Mouse (Mus musculus) lung, postnatal 25 days (tissue): ENCODE results near the gene Supt5.
"Not testable (repeated sequence)": the region's sequence is repeated elsewhere in the genome, so short reads cannot be mapped to it uniquely, and the experiment has no call there.

Experiments
- DNase-seq: peaks from one replicate; pipeline ENCODE4 v3.0.0; 2022; ENCODE audit warnings: low spot score

Gene Supt5

DNA sequence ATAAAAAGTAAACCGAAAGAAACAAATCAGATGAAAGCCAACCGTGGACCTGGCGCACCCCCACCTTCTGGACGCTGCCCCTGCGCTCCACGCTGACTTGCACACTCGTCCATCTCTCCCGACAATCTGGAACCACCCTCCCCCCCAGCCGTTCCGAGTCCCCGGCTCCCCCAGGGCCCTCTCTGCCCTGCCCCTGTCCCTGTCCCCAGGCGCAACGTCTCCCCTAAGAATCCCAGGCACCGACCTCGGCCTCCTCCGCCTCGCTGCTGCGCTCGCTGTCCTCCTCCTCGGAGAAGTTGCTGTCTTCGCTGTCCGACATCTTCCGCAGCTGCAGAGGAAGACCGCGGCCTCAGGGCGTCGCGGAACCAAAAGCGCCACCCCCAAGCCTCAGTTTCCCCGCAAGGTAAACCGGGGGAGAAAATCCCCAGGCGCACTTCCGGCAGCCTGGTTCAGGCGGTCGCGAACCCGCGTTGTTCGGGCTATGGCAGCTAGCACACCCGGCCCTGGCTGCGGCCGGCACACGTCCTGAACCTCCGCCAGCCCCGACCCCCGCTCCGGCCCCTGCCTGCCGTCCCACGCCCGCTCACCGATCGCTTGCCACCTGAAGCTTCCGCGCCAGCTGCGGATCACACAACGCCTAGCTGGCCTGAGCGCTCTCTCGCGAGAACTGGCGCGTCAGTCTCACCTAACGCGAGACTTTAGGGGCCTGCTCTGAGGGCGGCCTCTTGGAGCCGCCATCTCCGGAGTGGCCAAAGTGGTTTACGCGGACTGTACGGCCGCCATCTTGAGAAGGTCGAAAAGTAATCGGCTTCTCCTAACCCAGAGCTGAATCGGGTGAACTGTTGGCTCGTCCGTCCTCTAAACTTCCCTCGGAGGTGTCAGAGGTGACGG is at the start of gene Supt5:
Gene Supt5, minus strand, starts transcription at position 639 of the 891 bp plus-strand sequence.
- peak; percentile 99 for DNase-seq

- DNase-seq = not testable (repeated sequence)
These were observed 48.8 kb upstream of the Supt5 start for GRCm38 (mm10) chr7:28387384-28387783.

DNA sequence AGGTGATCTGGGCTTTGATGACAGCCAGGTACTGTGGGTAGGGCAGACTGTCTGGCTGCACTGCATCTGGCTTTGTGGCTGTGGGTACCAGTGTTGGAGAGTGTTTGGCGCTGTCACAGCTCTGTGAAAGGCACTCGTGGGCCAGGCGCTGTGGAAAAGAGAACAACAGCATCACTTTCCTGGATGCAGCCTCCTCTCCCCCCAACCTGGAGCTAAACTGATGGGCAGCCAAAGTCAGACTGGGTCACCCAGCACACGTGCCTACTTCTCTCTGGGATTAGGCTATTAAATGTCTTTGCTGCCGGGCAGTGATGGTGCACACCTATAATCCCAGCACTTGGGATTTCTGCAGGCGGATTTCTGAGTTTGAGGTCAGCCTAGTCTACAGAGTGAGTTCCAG is 48.3 kb upstream of the Supt5 start:
- not testable (repeated sequence) for DNase-seq

GRCm38 (mm10) chr7:28386462-28386861 is 47.9 kb upstream of the Supt5 start:
- peak; percentile 89 for DNase-seq

- peak; percentile 77 for DNase-seq
These were observed 47.5 kb upstream of the Supt5 start for GRCm38 (mm10) chr7:28386007-28386406.

DNA sequence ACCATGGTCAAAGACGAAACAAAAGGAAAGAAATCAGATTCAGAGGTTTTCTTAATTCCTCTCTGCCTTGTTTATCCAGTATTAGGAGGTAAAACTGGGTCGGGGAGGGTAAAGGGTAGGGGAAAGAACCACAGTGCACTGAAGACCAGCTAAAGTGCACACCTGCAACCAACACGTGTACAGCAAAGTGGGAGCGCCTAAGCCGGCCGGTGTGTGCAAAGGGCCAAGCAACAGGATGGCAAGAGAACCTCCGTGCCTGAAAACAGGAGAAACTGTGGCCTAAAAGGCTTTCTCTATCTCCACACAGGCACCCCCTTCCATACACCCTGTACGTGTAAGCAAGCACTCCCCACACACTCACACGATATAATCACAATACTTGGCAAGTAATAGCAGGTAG is 46.6 kb upstream of the Supt5 start:
- no peak for DNase-seq

- DNase-seq = peak; percentile 36
These were observed 45.6 kb upstream of the Supt5 start for GRCm38 (mm10) chr7:28384162-28384561.

- DNase-seq = no peak
These were observed 45.1 kb upstream of the Supt5 start for GRCm38 (mm10) chr7:28383606-28384005.

GRCm38 (mm10) chr7:28382981-28383396 is 44.4 kb upstream of the Supt5 start:
- peak; percentile 76 for DNase-seq

DNA sequence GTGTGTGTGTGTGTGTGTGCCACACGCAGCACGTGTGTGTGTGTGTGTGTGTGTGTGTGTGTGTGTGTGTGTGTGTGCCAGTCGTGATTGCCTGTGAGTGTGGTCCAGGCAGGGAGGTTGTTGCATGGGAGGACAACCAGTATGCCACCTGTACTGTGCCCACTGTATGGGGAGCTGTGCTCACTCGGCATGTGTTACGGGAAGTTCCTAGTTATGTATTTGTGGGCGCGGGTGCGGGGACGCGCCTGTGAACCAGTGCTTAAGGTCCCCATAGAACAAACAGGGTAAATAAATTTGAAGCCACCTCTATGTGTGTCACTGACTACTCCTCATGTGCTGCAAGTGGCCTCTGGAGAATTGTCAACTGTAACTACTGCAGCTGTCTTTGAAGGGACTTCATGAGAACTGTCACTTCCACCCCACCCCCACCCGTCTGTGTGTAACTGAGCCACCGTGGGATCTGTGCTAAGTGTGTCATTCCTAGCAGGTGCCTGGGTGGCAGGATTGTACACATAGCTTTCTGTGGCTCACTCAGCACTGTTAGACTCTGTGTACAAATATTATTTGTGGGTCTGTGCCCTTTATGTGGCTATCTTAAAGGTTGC is 43.9 kb upstream of the Supt5 start:
- no peak for DNase-seq

- DNase-seq = peak; percentile 96
These were observed 43.4 kb upstream of the Supt5 start for GRCm38 (mm10) chr7:28381938-28382337.

GRCm38 (mm10) chr7:28381017-28381790 is 42.7 kb upstream of the Supt5 start:
- peak; percentile 93 for DNase-seq

DNA sequence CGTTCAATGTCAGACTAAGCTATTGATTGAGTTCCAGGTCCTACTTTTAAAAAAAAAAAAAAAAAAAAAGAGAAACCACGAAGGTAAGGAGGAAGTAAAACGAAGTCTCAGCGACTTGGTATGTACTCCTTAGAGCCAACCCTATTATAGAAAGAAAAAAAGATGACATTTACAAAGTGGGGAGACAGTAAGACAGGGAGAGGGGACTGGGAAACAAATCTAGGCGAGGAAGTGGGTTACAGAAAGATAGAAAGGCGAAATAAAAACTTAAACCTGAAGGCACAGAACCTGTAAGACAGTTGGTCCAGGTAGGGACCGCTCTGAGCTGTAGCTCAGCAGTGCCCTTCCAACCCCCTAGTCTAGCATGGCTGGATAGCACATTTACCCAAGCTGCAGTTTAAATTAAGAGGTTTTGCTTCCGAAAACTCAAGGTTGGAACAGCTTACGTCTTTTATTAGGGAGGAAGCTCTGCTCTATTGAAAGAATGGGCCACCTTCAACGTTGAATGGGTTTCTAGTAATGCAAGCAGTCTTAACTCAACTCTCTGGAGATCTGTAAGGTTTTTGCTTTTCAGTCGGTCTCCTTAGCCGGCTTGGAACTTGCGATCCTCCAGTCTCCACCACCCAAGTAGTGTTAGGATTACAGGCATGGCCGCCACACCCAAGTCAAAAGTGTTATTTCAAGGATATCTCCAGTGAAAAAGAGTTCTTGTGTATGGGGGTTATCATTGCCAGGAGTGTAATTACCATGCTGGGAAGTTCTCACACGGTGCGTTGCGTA is 41.9 kb upstream of the Supt5 start, which contains the start of gene Zfp36:
Gene Zfp36, minus strand, starts transcription at position 17 of the 780 bp plus-strand sequence.
- no peak for DNase-seq

DNA sequence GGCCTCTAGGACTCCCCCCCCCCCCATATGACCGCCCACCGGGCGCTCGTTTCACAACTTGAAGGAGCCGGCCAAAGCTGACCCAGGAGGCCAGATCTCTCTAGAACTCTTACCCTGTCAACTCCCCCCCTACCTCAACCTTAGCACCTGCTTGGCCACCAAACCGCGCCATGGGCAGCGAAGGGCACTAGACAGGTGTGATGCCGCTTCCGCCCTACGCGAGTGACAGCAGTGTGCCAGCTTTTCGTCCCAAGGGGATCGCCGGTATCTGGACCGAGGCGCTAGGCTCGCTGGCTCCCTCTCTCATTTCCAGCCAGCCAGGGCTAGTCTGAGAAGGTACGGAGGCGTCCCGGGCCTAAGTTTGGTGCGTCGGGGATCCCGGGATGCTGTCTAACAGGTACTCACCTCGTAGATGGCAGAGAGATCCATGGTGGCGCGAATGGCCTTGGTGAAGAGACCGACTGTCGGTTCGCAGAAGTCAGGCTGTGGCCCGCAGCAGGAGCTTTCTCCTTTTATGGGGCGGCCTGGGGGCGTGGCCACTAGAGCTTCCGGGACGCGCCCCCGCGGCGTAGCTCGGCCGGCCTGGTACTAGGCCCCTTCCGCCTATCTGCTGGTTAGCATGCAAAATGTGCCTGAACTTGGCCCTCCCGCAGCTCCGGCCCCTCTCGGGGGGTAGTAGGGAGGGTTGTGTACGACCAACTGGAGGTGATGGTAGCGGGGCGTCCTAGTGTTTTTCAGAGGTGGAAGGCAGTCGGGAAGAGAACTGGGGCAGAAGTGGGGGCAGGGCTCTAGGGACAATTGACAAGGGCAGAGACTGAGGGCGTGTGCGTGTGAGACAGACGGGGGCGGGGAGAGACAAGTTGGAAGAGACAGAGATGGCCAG is 40.5 kb upstream of the Supt5 start:
- DNase-seq = peak; percentile 96

DNA sequence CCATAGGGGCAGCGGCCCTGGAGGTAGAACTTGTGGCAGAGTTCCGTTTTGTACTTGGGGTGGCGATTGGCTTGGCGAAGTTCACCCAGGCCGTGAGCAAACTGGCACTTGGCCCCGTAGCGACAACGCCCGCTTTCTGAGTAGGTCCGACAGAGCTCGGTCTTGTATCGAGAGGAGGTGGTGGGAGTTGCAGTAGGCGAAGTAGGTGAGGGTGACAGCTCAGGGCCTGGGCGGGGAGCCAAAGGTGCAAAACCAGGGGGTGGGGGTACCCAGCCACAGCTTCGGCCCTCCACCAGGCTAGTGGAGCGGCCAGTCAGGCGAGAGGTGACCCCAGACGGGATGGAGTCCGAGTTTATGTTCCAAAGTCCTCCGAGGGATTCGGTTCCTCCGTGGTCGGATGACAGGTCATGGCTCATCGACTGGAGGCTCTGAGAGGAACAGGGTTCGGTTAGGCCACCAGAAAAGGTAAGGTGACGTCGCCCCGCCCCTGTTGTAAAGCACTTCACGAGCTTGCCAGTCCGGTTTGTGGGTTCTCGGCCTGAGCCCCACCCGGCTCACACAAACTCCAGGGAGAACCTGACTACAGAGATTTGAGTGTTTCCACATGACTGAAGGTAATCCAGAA is 39.6 kb upstream of the Supt5 start:
- DNase-seq = peak; percentile 90

DNA sequence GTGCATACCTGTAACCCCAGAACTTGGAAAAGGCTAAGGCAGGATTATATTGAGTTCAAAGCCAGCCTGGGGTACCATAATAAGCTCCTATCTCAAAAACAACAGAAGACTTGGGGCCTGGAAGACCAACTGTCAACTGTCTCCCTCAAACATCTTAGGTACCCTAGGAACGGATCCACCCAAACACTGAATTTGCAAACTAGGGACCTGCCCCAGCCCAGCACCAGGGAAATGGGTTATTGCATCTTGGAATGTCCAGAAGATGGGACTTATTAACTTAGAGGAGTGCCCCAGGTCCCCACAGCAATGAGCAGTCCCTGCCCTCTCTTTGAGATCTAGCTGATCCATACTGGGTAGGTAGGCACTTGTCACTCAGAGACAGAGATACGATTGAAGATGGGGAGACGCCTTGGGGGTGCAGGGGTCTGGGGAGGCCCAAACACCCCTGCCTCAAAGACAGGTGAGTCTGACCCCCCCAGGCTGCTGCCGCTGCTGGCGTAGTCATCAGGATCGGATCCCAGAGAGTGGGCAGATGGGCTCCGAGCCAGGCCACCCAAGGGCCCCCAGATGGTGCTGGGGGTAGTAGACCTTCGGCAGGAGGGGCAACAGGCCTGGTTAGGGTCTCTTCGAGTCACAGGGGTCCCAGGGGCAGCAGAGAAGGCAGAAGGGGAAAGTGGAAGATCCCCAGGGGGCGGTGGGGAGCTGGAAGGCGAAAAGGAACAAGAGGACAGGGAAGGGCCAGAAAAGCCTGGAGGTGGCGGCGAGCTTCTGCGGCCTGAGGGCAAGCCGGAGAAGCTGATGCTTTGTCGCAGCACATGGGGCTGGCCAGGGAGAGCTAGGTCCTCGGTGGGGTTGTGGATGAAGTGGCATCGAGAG is 38.9 kb upstream of the Supt5 start:
- peak; percentile 64 for DNase-seq

DNA sequence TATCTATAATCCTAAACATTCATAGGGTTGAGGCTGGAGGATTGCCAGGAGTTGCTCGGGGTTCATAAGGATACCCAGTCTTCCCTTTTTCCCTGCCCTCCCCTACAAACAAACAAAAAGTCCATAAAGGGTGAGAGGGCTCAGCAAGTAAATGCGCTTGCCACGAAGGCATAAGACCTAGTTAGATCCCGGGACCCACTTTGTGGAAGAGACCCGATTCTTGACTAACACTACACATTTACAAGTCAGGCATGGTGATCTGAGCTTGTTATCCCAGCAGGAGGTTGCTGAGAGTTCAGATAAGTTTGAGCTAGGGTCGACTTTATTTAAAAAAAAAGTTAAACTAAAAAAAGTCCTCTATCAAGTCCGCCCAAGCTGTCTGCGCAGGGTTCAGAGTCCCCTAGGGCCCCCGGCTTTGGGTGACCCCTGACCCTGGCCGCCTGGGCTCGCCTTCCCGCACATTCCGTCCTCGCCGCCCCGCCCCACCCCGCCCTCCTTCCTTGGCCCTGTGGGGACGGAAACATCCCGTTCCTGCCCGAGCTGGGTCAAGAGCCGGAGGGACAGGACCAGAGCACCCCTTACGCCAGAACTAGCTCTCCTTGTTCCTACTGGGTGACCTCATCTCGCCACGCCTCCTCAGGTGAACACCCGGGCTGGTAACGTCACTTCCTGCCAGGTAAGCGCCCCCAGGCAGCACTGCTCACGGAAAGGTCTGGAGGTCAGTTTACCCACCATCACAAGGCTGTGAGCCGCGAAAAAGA is 37.6 kb upstream of the Supt5 start:
- DNase-seq = peak; percentile 96

GRCm38 (mm10) chr7:28375176-28375921 is 36.8 kb upstream of the Supt5 start:
- DNase-seq = peak; percentile 96
